Mouse (Mus musculus) olfactory bulb, adult 2 months (tissue): ENCODE data around the gene Gpam.
A peak's percentile ranks its signal among the peaks of the same experiment; 100 is the strongest.

Source experiments
- CTCF ChIP-seq: fragments of 200-500 bp; IDR thresholded peaks from 2 replicates; pipeline ENCODE4 v1.5.1; 2012; ENCODE audit warnings: low read depth, mild to moderate bottlenecking, low read length, moderate library complexity; ENCODE audit not compliant: insufficient read depth
- POLR2A ChIP-seq: fragments of 200-500 bp; IDR thresholded peaks from 2 replicates; pipeline ENCODE4 v1.6.1; 2012; ENCODE audit warnings: mild to moderate bottlenecking, low read depth, low read length, moderate library complexity; ENCODE audit not compliant: insufficient read depth

DNA sequence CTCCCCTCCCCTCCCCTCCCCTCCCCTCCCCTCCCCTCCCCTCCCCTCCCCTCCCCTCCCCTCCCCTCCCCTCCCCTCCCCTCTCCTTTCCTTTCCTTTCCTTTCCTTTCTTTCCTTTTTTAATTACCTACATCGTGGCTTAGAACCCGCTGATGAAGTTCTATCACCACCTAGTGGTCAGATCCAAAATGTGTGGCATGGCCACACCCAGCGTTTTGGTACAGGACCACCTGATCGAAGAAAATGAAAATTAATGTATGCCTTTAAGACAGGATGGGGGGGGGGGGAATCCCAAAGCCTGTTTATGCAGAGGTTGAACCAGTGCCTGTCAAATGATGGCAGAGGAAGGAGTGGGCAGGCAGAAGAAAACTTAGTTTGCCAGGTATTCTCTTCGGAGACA, 65.1 kb downstream of the Gpam start:
- 0 out of 2 replicates have a peak, but pooled peaks have one; percentile 15 for TF ChIP-seq CTCF
- TF ChIP-seq POLR2A, result no peak
